Mouse (Mus musculus) lung, postnatal 0 days (tissue): ENCODE results near the gene Cfap54.

Source experiments
- CTCF ChIP-seq: IDR thresholded peaks from 2 replicates; pipeline ENCODE4 v1.5.1; 2016; ENCODE audit warnings: antibody characterized with exemption, mild to moderate bottlenecking
- EP300 ChIP-seq: IDR thresholded peaks from 2 replicates; pipeline ENCODE4 v1.6.1; 2016; ENCODE audit warnings: antibody characterized with exemption, mild to moderate bottlenecking, control low read depth

- TF ChIP-seq CTCF (no peak), EP300 (no peak)
These were observed 30.8 kb downstream of the Cfap54 start for GRCm38 (mm10) chr10:93050571-93050970.
